Mouse (Mus musculus) lung, postnatal 14 days (tissue): ENCODE results near the gene Phyh.

Experiments used
- DNase-seq: peaks from one replicate; pipeline ENCODE4 v3.0.0; 2021

Gene Phyh

DNA sequence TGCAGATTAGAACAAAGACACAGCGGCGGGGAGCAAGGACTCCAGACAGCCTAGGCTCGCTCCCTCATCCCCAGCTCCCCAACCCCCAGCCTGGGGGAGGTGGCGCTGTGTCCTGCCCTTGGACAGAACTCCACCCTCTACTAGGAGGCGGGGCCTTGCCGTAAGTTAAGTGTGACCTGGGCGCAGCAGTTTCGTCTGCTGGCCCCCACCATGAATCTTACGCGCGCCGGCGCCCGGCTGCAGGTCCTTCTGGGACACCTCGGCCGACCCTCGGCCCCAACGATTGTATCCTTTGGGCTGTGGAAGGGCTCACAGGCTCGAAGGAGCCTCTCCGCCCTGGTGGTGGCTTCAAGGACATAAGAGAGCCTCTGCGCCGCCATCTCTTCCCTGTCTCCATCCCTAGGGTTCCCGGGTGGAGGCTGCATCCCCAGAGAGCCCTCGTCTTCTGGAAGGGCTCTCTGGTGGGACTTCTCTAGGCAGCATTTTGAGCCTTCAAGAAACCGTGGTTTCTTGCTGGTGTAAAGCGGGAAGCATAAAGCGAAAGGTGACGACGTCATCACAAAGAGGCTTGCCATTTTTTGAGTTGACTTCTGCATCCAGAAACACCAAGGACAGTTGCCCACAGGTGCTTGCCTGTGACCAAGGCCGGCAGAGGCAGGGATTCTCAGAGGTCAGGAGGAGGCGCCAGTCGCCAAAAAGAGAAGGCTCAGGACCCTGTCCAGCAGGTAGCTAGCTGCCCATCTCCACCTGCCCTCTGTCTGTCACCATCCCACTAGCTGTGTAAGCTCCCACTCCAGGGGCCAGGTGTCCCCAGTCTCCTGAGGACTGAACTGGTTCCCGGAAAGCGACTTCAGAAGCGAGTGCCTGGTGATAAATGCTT, at the start of gene Phyh:
Gene Phyh (plus strand): TSS at position 160 of the 880 bp plus-strand sequence.
- peak; percentile 87 for DNase-seq

DNA sequence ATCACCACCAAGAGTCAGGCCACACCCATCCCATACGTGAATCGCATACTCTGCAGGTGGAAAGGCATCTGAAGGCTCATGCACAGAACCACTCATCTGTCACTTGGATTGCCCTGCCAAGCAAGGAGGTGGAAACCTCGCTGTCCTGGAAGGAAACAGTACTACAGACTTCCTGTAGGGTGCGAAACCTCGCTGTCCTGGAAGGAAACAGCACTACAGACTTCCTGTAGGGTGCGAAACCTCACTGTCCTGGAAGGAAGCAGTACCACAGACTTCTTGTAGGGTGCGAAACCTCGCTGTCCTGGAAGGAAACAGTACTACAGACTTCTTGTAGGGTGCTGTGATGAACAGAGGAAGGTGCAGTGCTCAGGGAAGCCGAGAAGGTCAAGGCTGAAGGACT, 46.1 kb upstream of the Phyh start:
- no peak for DNase-seq

DNA sequence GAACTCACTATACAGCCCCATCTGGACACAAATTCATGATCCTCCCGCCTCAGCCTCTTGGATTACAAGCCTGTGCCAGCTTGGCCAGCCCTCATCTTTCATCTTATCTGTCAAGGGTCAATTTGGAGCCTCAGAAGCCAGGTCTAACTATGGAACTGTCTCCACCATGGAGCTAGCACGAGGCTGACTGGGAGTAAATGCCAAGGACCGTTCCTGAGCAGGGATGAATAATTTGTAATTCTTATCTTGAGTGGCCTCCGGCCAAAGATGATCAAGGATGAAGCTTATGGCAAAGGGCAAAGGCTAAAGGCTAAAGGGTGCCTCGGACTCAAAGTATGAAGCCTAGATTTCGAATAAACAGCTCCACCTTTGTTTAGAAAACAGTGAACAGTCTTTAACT, 45.5 kb upstream of the Phyh start:
- no peak for DNase-seq

DNA sequence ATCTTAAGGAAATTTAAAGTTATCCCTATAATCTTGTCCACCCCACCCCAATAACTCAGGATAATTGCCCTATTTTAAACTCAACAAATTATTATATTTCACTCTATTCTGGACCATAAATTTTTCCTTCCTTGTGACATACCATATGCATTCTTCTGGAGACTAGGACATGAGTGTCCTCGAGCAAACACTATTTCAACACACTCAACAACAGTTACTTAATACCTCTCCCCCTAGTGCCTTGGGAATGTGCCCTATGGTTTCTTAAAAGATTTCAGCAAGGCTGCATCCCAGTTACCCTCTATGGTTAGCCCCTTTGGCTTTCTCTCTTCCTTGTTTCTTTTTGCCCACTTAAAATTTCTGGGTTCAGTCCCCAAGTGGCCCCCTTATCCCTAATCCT, 43.7 kb upstream of the Phyh start:
- DNase-seq: no peak

DNA sequence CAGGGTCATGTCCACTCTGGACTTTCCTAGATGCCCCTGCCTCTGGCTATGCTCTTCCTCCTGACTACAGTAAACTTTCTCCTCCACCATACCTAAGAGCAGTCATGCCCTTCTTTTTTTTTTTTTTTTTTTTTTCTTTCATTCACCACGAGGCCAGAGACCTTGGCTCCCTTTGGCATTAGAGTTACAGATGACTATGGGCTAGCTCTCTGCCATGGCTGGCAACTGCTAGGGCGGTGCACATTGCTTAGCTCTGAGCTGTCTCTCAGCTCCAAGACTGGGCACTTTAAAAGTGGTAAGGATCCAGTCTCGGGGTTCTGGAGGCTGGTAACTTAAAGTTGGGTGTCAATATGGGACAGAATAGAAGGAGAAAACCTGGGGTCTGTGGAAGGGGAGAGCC, 42.7 kb upstream of the Phyh start:
- DNase-seq: no peak

DNA sequence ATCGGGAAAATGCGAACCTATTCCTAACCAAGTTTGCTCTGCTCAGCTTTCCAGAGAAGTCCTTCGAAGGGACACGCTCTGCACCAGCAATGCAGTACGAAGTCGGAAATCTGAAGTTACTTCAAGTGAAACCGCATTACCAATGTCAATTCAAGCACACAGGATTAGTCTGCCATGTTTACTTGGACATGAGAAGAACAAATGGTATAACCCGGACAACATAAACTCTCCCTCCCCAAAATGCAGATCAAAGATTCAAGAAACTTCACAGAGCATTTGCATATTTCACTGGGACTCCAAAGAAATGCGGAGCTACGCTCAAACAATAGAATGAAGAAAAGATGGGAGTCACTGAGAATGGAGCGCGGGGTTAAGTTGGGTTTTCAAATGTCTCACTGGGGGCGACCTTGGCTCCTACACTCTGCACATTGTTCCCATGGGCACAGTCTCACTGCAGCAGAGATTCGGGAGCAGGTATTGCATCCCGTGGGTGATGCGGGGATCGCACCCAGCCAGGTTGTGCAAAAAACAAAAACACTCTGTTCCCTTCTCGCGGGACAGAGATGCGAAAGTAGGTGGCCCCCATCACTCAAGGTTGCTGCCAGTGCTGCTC, 38.0 kb upstream of the Phyh start:
- DNase-seq: peak; percentile 6

DNA sequence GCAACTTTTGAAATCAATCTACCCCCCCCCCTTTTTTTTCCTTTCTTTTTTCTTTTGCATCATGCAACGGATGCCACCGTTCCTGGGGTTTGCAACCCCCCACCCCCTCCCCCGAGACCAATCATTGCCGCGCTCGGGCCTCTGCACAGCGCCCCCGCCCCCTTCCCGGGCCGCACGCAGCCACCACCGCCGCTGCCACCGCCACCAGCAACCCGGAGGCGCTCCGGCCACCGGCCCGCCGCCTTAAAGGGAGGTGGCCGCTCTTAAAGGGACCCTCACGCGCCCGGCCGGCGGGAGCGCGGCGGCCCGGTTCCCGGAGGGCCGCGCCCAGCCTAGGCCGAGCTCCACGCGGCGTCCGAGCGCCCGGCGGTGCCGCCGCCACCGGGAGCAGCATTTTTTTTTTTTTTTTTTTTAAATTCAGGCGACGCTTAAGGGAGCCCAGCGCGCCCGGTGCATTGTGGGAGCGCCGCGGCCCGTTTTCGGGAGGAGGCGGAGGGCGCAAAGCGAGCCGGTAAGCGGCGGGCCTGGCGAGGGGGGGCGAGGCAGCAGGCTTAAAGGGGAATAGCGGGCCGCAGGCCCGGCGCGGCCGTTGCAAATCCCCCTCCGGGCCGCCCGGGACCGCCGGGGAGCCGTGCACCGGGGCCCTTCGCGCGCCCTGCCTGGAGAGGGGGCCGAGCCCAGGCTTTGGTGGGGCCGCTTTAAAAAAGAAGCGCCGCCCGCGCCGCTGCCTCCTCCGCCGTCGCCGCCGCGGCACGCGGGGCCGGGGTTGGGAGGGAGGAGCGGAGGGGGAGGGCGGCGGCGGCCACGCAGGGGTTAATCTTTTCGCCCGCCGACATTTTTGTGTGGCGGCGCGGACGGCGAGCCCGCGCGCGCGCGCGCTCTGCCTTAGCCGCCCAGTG, 37.2 kb upstream of the Phyh start, which contains the start of gene Sephs1:
Gene Sephs1 (plus strand): TSS at position 215 of the 899 bp plus-strand sequence.
- DNase-seq: peak; percentile 83

DNA sequence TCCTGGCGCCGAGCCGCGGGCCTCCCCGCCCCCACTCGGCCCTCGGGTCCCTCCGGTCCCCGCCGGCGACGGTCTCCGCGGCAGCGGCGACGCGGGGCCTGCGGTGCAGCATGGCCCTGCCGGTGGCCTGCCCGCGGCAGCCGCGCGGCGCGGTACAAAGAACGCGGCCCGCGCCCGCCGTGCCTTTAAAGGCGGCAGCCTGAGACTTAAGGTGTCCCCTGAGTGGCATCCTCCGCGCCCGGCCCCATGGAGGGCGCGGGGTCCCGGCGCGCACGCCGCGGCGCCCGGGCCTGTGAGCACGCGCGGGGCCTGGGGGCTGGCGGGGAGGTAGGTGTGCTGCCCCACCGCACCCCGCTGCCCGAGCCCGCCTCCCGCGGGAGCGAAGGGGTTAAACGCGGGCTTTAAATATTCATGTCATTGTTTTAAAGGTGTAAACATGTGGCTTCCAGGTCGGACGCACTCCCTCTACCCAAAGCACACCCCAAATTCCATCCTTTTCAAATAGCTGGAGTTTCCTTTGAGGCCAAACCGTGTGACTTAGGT, 36.5 kb upstream of the Phyh start:
- peak; percentile 69 for DNase-seq

DNA sequence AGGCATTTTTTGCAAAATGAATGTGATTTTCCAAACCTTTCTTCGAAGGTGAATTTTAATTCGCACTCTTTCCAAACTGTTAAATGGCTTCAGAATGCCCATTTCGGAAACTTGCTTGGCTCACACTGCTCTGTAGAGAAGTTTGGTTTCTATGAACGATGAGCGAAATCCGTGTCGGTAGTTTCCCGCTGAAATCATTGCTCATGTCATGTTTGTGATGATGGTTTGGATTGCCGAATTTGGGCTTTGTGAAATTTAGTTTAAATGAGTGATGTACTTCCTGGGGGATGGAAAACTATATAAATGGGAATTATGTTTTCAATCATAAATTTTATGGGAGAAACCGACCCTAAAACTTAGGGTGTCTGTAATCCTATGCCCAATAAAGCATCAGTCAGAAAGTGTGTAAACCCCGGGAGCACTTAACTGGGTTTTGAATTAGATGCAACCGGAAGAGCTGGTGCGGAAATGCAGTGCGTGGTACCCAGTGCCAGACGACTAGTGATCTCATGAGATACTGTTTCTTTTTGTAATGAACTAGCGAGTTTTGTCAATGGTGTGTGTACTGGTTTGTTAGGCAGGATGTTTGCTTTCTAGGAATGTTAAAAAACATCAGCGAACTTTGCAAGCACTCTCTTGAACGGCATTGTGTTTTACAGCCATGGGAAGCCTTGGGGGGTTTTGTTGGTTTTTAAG, 35.7 kb upstream of the Phyh start:
- no peak for DNase-seq

DNA sequence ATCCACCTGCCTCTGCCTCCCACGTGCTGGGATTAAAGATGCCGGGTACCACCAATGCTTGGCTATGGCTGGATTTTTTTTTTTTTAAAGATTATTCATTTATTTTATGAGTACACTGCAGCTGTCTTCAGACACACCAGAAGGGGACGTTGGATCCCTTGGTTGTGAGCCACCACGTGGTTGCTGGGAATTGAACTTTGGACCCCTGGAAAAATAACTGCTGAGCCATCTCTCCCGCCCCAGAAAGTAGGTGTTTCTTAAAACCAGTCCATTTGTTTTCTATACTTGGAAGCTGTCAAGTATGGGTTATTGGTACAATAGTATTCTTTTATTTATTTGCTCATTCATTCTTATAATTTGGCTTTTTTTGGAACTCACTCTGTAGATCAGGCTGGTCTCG, 31.9 kb upstream of the Phyh start:
- no peak for DNase-seq

DNA sequence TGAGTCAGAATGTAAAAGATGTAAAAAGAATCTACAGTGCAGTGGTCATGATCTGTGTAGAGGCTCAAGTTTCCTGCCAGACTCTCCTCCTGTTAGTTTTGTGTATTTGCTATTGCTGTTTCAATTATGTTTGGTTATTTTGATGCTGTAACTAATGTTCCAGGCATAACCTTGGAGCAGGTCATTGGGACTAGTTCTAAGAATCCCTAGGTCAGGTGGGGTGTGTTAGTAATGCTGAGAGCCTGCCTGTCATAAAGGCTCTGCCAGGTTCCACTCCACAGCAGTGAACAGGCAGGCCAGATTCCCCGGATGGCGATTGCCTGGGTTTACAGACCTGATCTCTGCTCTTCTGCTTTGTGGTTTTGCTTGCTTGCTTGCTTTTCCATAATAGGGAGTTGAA, 23.2 kb upstream of the Phyh start:
- no peak for DNase-seq

DNA sequence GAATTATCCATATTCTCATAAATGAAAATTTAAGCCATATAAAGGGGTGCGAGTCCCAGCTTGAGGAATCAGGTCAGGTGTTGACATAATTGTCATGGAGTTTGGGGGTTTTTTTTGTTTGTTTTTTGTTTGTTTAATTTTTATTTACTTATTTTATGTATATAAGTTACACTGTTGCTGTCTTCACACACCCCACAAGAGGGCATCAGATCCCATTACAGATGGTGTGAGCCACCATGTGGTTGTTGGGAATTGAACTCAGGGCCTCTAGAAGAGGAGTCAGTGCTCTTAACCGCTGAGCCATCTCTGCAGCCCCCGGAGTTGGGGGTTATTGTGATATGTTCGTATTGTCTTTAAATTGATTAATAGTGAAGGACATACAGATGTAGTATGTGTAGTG, 21.8 kb upstream of the Phyh start:
- DNase-seq: no peak

DNA sequence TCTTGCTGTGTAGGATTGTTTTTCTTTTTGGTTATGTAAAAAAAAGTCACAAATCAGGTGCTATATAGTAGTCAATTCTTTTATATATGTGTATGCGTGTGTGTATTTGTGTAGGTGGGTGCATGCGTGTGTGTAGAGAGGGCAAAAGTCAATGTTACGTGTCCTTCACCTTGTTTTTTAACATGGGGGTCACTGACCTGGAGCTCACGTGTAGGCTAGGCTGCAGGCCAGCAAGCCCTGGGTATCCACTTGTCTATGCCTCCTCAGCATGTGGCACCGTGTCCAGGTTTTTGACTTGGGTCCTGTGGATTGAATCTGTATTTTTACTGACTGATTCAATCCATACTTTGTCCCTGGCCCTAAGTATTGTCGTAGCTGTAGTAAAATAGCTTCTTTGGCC, 18.2 kb upstream of the Phyh start:
- DNase-seq: no peak

DNA sequence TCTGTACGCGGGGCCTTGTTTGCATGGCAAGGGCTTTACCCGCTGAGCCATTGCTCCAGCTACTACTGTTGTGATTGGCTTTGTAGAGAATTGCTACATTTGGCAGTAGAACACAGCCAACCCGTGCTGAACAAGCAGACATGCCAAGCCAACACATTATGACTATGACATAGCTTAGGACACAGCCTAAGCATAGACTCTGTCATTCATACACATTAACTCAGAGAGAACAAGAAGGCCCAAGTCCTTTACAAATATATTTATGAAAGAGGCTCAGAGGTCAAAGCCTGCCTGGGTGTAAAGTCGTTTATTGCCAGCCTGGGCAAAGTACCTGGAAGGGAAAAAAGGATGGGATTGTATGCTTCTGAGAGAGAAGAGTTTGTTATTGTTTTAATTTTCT, 16.5 kb upstream of the Phyh start:
- DNase-seq: no peak

DNA sequence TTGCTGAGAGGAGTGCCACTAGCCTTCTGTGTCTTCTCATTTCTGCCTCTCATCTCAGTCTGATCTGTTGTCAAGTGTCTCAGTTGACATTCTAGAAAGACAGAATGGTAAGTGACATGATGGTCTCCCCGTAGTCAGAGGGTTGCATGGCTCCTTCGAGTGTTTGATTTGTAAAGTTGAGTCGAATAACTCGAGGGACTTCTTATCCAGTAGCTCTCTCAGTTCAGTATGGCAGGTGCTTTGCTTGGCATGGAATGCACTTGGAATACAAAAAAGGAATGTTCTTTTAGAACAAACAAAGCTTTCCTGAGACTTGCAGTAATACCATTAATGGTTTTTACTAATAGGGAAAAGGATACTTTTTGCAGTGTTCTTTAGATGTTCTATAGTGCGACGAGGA, 11.7 kb upstream of the Phyh start:
- DNase-seq: no peak

DNA sequence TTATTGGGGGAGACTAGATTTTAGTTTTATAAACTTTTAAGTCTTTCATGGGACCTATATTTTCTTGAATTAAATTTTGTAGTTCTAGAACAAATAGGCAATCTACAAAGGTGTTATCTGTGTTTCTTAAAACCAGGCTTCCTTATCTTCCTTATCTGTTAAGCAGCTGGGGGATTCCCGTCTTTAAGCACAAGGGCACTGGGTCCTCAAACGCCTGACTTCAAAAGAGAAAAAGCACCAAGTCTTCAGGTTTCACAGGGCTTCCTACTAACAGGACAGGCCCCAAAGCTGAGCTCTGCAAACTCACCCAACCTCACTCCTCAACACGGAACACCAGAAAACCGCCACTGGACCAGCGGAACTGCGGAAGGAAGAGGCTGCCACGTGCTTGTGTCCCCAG, 10.9 kb upstream of the Phyh start:
- DNase-seq: no peak

DNA sequence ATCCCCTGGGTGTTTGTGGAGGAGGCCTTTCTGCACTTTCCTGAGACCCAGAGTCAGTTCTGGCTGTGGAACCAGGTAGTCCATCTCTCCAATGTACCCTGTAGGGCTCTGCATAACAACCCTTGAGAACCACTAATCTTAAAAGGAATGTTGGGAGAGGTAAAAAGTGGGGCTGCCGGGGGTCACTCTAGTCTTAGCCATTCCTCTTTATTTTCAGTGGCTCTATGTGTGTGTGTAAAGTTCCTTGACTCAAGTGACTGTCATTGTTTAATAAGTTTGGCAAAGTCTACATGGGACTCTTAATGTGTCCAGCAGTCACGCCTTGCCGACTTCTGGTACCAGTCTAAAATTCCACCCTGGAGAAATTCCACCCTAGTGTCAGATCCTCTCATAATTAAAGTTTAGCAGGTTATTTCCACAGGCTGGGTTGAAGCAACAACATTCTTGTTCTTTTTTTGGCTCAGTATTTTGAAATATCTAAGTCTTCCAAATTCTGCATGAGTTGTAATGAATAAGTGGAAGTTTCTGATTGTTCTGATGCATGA, 10.0 kb upstream of the Phyh start:
- DNase-seq: no peak

DNA sequence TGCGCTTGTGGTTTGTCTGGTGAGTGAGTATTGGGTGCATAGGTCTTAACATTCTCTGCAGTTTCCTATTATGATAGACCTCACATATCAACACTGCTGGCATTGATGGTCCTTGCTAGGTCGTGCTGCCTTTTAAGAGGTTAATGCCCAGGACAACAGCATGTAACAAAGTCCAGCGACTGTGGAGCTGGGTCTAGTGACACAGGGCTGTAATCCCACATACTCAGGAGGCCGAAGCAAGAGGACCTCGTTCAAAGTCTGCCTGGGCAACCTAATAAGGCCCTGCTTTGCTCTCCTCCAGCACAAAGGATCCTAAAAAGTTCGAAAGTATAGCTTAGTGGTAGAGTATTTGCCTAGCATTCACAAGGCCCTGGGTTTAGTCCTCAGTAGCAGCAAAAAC, 8.9 kb upstream of the Phyh start:
- DNase-seq: no peak

DNA sequence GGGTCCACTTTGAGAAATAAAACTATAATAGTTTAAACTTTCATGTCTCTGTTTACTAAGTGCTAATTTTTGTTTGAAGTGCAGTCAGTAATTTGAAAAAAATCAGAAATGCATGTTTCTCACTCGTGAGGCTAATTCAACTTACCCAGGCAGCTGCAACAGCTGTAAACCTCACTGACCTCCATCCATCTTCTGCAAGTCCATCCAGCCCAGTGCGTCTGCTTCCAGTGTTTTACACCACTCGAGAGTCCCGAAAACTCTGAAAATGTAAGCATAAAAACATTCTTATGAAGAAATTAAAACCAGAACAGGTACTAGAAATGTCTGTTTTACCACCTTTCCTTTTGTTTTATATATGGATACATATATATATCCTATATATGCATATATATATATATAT, 8.3 kb upstream of the Phyh start:
- no peak for DNase-seq

DNA sequence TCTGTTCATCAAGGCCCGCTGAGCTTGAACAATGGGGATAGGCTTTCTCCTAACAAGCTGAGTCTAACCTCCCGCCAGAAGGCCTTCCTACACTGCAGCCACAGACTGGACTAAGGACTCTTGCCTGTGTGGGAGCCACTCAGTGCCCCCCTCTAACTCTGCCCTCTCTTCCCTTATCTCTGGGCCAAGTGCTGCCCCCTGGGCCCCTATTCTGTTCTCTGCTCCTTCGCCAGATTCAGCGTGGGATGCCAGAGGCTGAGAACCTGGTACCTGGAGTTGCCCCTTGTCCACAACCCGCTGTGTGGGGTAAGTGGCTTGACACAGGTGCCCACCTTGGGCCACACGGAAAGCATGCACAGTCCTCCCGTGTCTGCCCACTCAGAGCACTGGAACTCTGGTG, 4.9 kb upstream of the Phyh start:
- no peak for DNase-seq

DNA sequence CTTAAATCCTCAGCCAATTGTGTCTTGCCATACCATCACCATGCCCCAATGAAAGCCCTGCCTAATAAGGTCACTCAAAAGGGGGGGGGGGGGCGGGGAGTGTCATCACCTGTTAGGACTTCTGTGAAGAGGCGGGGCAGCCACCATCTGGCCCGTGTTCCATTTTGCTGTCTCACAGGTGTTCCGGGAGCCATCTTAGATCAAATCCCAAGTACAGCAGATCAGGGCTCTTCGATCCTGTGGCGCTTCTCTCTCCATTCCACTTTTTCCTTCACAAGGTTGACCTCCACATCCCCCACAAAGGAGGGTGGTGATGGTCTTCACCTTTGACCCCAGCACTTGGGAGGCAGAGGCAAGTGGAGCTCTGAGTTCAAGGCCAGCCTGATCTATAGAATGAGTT, 2.8 kb upstream of the Phyh start:
- DNase-seq: no peak

DNA sequence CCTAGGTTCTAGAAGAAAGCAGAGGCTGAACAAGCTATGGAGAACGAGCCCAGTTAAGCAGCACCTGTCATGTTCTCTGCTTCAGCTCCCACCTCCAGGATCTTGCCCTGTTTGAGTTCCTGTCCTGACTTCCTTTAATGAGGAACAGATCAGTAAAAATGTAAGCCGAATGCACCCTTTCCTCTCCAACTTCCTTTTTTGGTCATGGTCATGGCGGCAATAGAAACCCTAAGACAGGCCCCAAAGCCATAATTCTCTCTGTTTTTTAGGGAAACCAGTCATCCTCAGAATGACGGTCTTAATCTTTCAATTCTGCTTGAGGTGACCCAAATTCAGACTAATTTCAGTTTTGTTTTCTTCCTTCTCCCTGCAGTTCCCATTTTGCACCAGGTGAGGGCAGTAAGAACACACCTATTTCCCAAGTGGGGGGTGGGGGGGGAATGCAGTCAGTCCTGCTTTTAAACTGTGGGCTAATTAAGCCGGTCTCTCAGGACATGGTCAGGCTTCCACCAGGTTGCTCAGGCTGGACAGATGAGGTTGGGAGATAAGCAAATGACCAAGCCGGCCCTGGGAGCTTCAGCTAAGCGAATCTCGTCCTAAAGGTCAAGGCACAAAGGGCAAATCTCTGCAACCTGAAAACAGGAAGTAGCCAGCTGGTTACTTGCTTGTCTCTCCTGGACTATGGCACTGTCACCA, 1.3 kb upstream of the Phyh start:
- DNase-seq: peak; percentile 67
